Mouse (Mus musculus) Patski (cell line): ENCODE data around the gene Gm16503. TPM values are rescaled to one million over a fixed set of nuclear protein-coding genes. Genes with fewer than 3 reads are reported as not detected.
"Not testable (repeated sequence)": the region's sequence is repeated elsewhere in the genome, so short reads cannot be mapped to it uniquely, and the experiment has no call there.

Experiments
- ATAC-seq: fragments of 100-300 bp; one replicate; pipeline ENCODE4 v1.8.0; 2021
- CTCF ChIA-PET: fragments of 350-600 bp; sonication (Branson Sonifier 250); formaldehyde crosslinking; loops from one replicate; lab custom pipeline; 2022; ENCODE audit warnings: inconsistent platforms; lab: Charles Lee
- POLR2A ChIA-PET: fragments of 350-600 bp; sonication (Branson Sonifier 250); formaldehyde crosslinking; loops from one replicate; lab custom pipeline; 2022; ENCODE audit warnings: antibody characterized with exemption, inconsistent platforms; lab: Charles Lee
- DNase-seq: peaks from one replicate; pipeline ENCODE4 v3.0.0-alpha.2; 2011; ENCODE audit warnings: low read depth, low spot score
- H3K27me3 ChIP-seq: fragments of 371-371 bp; one replicate; pipeline ENCODE4 v1.5.1; 2021
- CTCF ChIP-seq: fragments of 100-300 bp; IDR thresholded peaks from one replicate; pipeline ENCODE4 v1.5.1; 2021
- in situ Hi-C: fragments of 300-500 bp; cut with MboI; formaldehyde crosslinking; loops from 3 replicates; pipeline ENCODE4 v1.11.1; 2018; ENCODE audit warnings: low pct_unique_long_range_greater_than_20kb, mixed read lengths
- polyA plus RNA-seq: library from polyadenylated mRNA; unstranded; gene quantifications from one replicate; pipeline ENCODE4 v1.2.3, GENCODE M21; 2021

Gm16503 gene
- not detected for polyA plus RNA-seq

- CTCF ChIA-PET = not testable (repeated sequence)
Observed at GRCm38 (mm10) chr4:147539918-147540317, at the start of gene Gm16503. TSS of gene Gm16503 (plus strand) at chr4:147540218.

GRCm38 (mm10) chr4:147492117-147492516 lies 47.9 kb upstream of the Gm16503 start, which contains the start of gene Zfp982:
TSS of gene Zfp982 (plus strand) at chr4:147492417.
- DNase-seq, H3K27me3 ChIP-seq, POLR2A ChIA-PET, in situ Hi-C loops, CTCF ChIA-PET, ATAC-seq: not testable (repeated sequence)

More at GRCm38 (mm10) chr4:147539918-147540317, at the start of gene Gm16503:
- ATAC-seq, POLR2A ChIA-PET, in situ Hi-C loops, DNase-seq, H3K27me3 ChIP-seq: not testable (repeated sequence)

GRCm38 (mm10) chr4:147498772-147499613 lies 41.0 kb upstream of the Gm16503 start:
- H3K27me3 ChIP-seq, CTCF ChIA-PET, POLR2A ChIA-PET, ATAC-seq, in situ Hi-C loops, DNase-seq: not testable (repeated sequence)

- no peaks in the 10 kb centered on the region for H3K27me3 ChIP-seq
- in situ Hi-C loops = loop anchor here (25.0 kb wide), 1 partner anchor 172 kb away; no protein-coding TSS in a partner anchor
- ChIA-PET POLR2A (no interaction called here), CTCF (no interaction called here)
- no peak for TF ChIP-seq CTCF
- ATAC-seq (no peak), DNase-seq (no peak)
Observed at GRCm38 (mm10) chr4:147509174-147509573, 30.8 kb upstream of the Gm16503 start.

- no peak for TF ChIP-seq CTCF
- no peaks in the 10 kb centered on the region for H3K27me3 ChIP-seq
- in situ Hi-C loops = loop anchor here (5.0 to 25.0 kb wide), 2 partner anchors 182 to 1962 kb away; no protein-coding TSS in a partner anchor
- no peak for ATAC-seq
- ChIA-PET POLR2A (no interaction called here), CTCF (no interaction called here)
- no peak for DNase-seq
Observed at GRCm38 (mm10) chr4:147518981-147519380, 21.0 kb upstream of the Gm16503 start.

GRCm38 (mm10) chr4:147520100-147520499 lies 19.9 kb upstream of the Gm16503 start:
- CTCF ChIA-PET = no interaction called here
- ATAC-seq = no peak
- H3K27me3 ChIP-seq = no peaks in the 10 kb centered on the region
- TF ChIP-seq CTCF = no peak
- DNase-seq = no peak
- POLR2A ChIA-PET = no interaction called here
- in situ Hi-C loops = loop anchor here (25.0 kb wide), 1 partner anchor 183 kb away; no protein-coding TSS in a partner anchor

GRCm38 (mm10) chr4:147525125-147525524 lies 14.9 kb upstream of the Gm16503 start:
- TF ChIP-seq CTCF = no peak
- ChIA-PET POLR2A (no interaction called here), CTCF (no interaction called here)
- H3K27me3 ChIP-seq = no peaks in the 10 kb centered on the region
- ATAC-seq = no peak
- DNase-seq = no peak
- in situ Hi-C loops = no loop called here

GRCm38 (mm10) chr4:147530366-147530765 lies 9.7 kb upstream of the Gm16503 start:
- no peak for TF ChIP-seq CTCF
- H3K27me3 ChIP-seq = no peaks in the 10 kb centered on the region
- ATAC-seq (no peak), DNase-seq (no peak)
- CTCF ChIA-PET = no interaction called here
- POLR2A ChIA-PET = no interaction called here
- in situ Hi-C loops = no loop called here

- DNase-seq, CTCF ChIA-PET, POLR2A ChIA-PET, in situ Hi-C loops, ATAC-seq, H3K27me3 ChIP-seq: not testable (repeated sequence)
Observed at GRCm38 (mm10) chr4:147535916-147536315, 4.1 kb upstream of the Gm16503 start.

GRCm38 (mm10) chr4:147537702-147538101 lies 2.3 kb upstream of the Gm16503 start:
- ATAC-seq (no peak), DNase-seq (no peak)
- ChIA-PET POLR2A (no interaction called here), CTCF (no interaction called here)
- TF ChIP-seq CTCF = no peak
- H3K27me3 ChIP-seq = no peaks in the 10 kb centered on the region
- in situ Hi-C loops = no loop called here

GRCm38 (mm10) chr4:147541105-147541504 lies 1.1 kb downstream of the Gm16503 start:
- in situ Hi-C loops = no loop called here
- ATAC-seq = no peak
- ChIA-PET POLR2A (no interaction called here), CTCF (no interaction called here)
- no peak for DNase-seq
- no peaks in the 10 kb centered on the region for H3K27me3 ChIP-seq
- no peak for TF ChIP-seq CTCF

GRCm38 (mm10) chr4:147553071-147553470 lies 13.1 kb downstream of the Gm16503 start, which contains the start of gene Zfp985:
TSS of gene Zfp985 (plus strand) at chr4:147553277.
- in situ Hi-C loops, CTCF ChIA-PET, DNase-seq, ATAC-seq, POLR2A ChIA-PET, H3K27me3 ChIP-seq: not testable (repeated sequence)

GRCm38 (mm10) chr4:147554361-147554760 lies 14.3 kb downstream of the Gm16503 start:
- H3K27me3 ChIP-seq, CTCF ChIA-PET, in situ Hi-C loops, ATAC-seq, POLR2A ChIA-PET, DNase-seq: not testable (repeated sequence)

GRCm38 (mm10) chr4:147556921-147557320 lies 16.9 kb downstream of the Gm16503 start:
- CTCF ChIA-PET, ATAC-seq, H3K27me3 ChIP-seq, DNase-seq, in situ Hi-C loops, POLR2A ChIA-PET: not testable (repeated sequence)

- in situ Hi-C loops, CTCF ChIA-PET, ATAC-seq: not testable (repeated sequence)
Observed at GRCm38 (mm10) chr4:147558011-147558410, 18.0 kb downstream of the Gm16503 start.

More at GRCm38 (mm10) chr4:147558011-147558410, 18.0 kb downstream of the Gm16503 start:
- POLR2A ChIA-PET, DNase-seq, H3K27me3 ChIP-seq: not testable (repeated sequence)
